Mouse (Mus musculus) neural tube, embryonic 15.5 days (tissue): ENCODE results near the gene Nop53. TPM values are rescaled to one million over a fixed set of nuclear protein-coding genes. Genes with fewer than 3 reads are reported as not detected.

Experiments
- ATAC-seq: fragments of 200-750 bp; cut with Nextera tagmentation; 2 replicates; pipeline ENCODE4 v1.8.0; 2017; ENCODE audit warnings: mild to moderate bottlenecking, moderate TSS enrichment, moderate library complexity; ENCODE audit not compliant: low FRiP score
- H3K27ac ChIP-seq: fragments of 300-500 bp; sonication (generic); replicated peaks from 2 replicates; pipeline ENCODE4 v1.5.1; 2015; ENCODE audit warnings: mild to moderate bottlenecking, inconsistent platforms
- H3K27me3 ChIP-seq: fragments of 300-500 bp; sonication (generic); replicated peaks from 2 replicates; pipeline ENCODE4 v1.6.1; 2015; ENCODE audit warnings: inconsistent platforms
- H3K36me3 ChIP-seq: fragments of 300-500 bp; sonication (generic); 2 replicates; pipeline ENCODE4 v1.6.1; 2015; ENCODE audit warnings: inconsistent platforms
- H3K4me1 ChIP-seq: fragments of 300-500 bp; sonication (generic); 2 replicates; pipeline ENCODE4 v1.6.1; 2015; ENCODE audit warnings: inconsistent platforms
- H3K4me2 ChIP-seq: fragments of 300-500 bp; sonication (generic); 2 replicates; pipeline ENCODE4 v1.6.1; 2015; ENCODE audit warnings: inconsistent platforms, mild to moderate bottlenecking, moderate library complexity
- H3K4me3 ChIP-seq: fragments of 300-500 bp; sonication (generic); replicated peaks from 2 replicates; pipeline ENCODE4 v1.5.1; 2015; ENCODE audit warnings: mild to moderate bottlenecking, inconsistent platforms
- H3K9ac ChIP-seq: fragments of 300-500 bp; sonication (generic); replicated peaks from 2 replicates; pipeline ENCODE4 v1.6.1; 2015; ENCODE audit warnings: mild to moderate bottlenecking, inconsistent platforms
- H3K9me3 ChIP-seq: fragments of 300-500 bp; sonication (generic); replicated peaks from 2 replicates; pipeline ENCODE4 v1.6.1; 2016; ENCODE audit warnings: inconsistent platforms
- WGBS: fragments of 180-500 bp; shearing (Covaris S2); methylation state at CpG from one replicate; pipeline ENCODE4 v1.1.7; 2015; ENCODE audit warnings: mixed read lengths; 5-methylcytosine and 5-hydroxymethylcytosine counted together
- polyA plus RNA-seq: library from polyadenylated mRNA; unstranded; fragments of >200 nt; fragmentation: Nextera tagmentation; extraction: Ambion mirVana; gene quantifications from 2 replicates; pipeline ENCODE4 v1.2.1, GENCODE M21; 2015

The Nop53 gene
- polyA plus RNA-seq, 1 experiment from 2014 or later = 108 TPM

- H3K4me2 ChIP-seq = no peak overlapping the region
- no peak overlapping the region for H3K4me3 ChIP-seq
- H3K36me3 ChIP-seq = peaks cover 56% of the 10 kb centered on the region
- no peak for ATAC-seq
- H3K27me3 ChIP-seq = no peaks in the 10 kb centered on the region
- H3K27ac ChIP-seq = no peak overlapping the region
- H3K9ac ChIP-seq = no peak overlapping the region
- 59% methylated on average over 25 of the region's 25 CpGs for WGBS
- H3K4me1 ChIP-seq = peaks cover 2% of the 10 kb centered on the region; the same call in 1 of the 2 replicates
- no peaks in the 10 kb centered on the region for H3K9me3 ChIP-seq
Observed at GRCm38 (mm10) chr7:15972247-15972646, 26.4 kb upstream of the Nop53 start.

GRCm38 (mm10) chr7:15969674-15970073, 23.8 kb upstream of the Nop53 start:
- Histone ChIP-seq H3K27ac (no peak overlapping the region), H3K4me3 (no peak overlapping the region), H3K4me1 (peaks cover 4% of the 10 kb centered on the region; the same call in 1 of the 2 replicates), H3K4me2 (no peak overlapping the region), H3K27me3 (no peaks in the 10 kb centered on the region), H3K9me3 (no peaks in the 10 kb centered on the region), H3K9ac (no peak overlapping the region), H3K36me3 (peaks cover 39% of the 10 kb centered on the region)
- ATAC-seq = no peak
- 92% methylated on average over 3 of the region's 3 CpGs for WGBS

GRCm38 (mm10) chr7:15968322-15968721, 22.4 kb upstream of the Nop53 start:
- Histone ChIP-seq H3K4me2 (no peak overlapping the region), H3K27me3 (no peaks in the 10 kb centered on the region), H3K4me1 (peaks cover 4% of the 10 kb centered on the region; the same call in 1 of the 2 replicates), H3K9me3 (no peaks in the 10 kb centered on the region), H3K36me3 (peaks cover 27% of the 10 kb centered on the region), H3K4me3 (no peak overlapping the region), H3K27ac (no peak overlapping the region), H3K9ac (no peak overlapping the region)
- WGBS = 90% methylated on average over 8 of the region's 8 CpGs
- ATAC-seq = no peak

GRCm38 (mm10) chr7:15967312-15967711, 21.4 kb upstream of the Nop53 start, which contains the start of gene Ehd2:
Ehd2 (minus strand) TSS chr7:15967567.
- peak within 1 kb of the TSS; percentile 54 for H3K4me2 ChIP-seq
- 0 out of 2 replicates have a peak within 1 kb of the TSS, but pooled peaks have one; percentile 11 for H3K9ac ChIP-seq
- peak within 1 kb of the TSS; percentile 33 for H3K4me3 ChIP-seq
- peaks cover 10% of the 10 kb centered on the region for H3K4me1 ChIP-seq
- H3K27ac ChIP-seq = no peak within 1 kb of the TSS
- H3K27me3 ChIP-seq = no peaks in the 10 kb centered on the region
- peaks cover 19% of the 10 kb centered on the region for H3K36me3 ChIP-seq
- H3K9me3 ChIP-seq = no peaks in the 10 kb centered on the region
- peak; percentile 56 for ATAC-seq
- under 1% methylated on average over 22 of the region's 22 CpGs for WGBS

GRCm38 (mm10) chr7:15966489-15966888, 20.6 kb upstream of the Nop53 start:
- 74% methylated on average over 3 of the region's 3 CpGs for WGBS
- no peak overlapping the region for H3K9ac ChIP-seq
- no peak overlapping the region for H3K27ac ChIP-seq
- H3K4me3 ChIP-seq = no peak overlapping the region
- peaks cover 11% of the 10 kb centered on the region for H3K36me3 ChIP-seq
- peak overlapping the region; percentile 54; the same call in 1 of the 2 replicates for H3K4me2 ChIP-seq
- H3K4me1 ChIP-seq = peaks cover 18% of the 10 kb centered on the region
- H3K27me3 ChIP-seq = no peaks in the 10 kb centered on the region
- no peak for ATAC-seq
- no peaks in the 10 kb centered on the region for H3K9me3 ChIP-seq

GRCm38 (mm10) chr7:15963798-15964652, 18.2 kb upstream of the Nop53 start:
- Histone ChIP-seq H3K9ac (no peak overlapping the region), H3K4me2 (no peak overlapping the region), H3K27me3 (no peaks in the 10 kb centered on the region), H3K4me3 (no peak overlapping the region), H3K9me3 (no peaks in the 10 kb centered on the region), H3K36me3 (no peaks in the 10 kb centered on the region), H3K27ac (no peak overlapping the region), H3K4me1 (peaks cover 18% of the 10 kb centered on the region)
- 84% methylated on average over 32 of the region's 32 CpGs for WGBS
- no peak for ATAC-seq

- no peaks in the 10 kb centered on the region for H3K27me3 ChIP-seq
- 46% methylated on average over 12 of the region's 12 CpGs for WGBS
- peak; percentile 21; the same call in 1 of the 2 replicates for ATAC-seq
- no peak overlapping the region for H3K4me2 ChIP-seq
- peaks cover 18% of the 10 kb centered on the region for H3K4me1 ChIP-seq
- no peak overlapping the region for H3K4me3 ChIP-seq
- H3K27ac ChIP-seq = peak overlapping the region; percentile 60
- no peak overlapping the region for H3K9ac ChIP-seq
- H3K9me3 ChIP-seq = no peaks in the 10 kb centered on the region
- H3K36me3 ChIP-seq = peaks cover under 1% of the 10 kb centered on the region; the same call in 1 of the 2 replicates
Observed at GRCm38 (mm10) chr7:15962311-15963288, 16.7 kb upstream of the Nop53 start.

GRCm38 (mm10) chr7:15961798-15962197, 15.9 kb upstream of the Nop53 start:
- no peak overlapping the region for H3K4me3 ChIP-seq
- 86% methylated on average over 7 of the region's 7 CpGs for WGBS
- no peaks in the 10 kb centered on the region for H3K27me3 ChIP-seq
- H3K27ac ChIP-seq = 0 out of 2 replicates have a peak overlapping the region, but pooled peaks have one; percentile 60
- H3K4me2 ChIP-seq = no peak overlapping the region
- peaks cover 4% of the 10 kb centered on the region; the same call in 1 of the 2 replicates for H3K36me3 ChIP-seq
- H3K4me1 ChIP-seq = peaks cover 14% of the 10 kb centered on the region
- no peaks in the 10 kb centered on the region for H3K9me3 ChIP-seq
- no peak for ATAC-seq
- H3K9ac ChIP-seq = no peak overlapping the region

GRCm38 (mm10) chr7:15961239-15961638, 15.4 kb upstream of the Nop53 start:
- no peak for ATAC-seq
- Histone ChIP-seq H3K4me1 (peaks cover 14% of the 10 kb centered on the region), H3K27me3 (no peaks in the 10 kb centered on the region), H3K27ac (no peak overlapping the region), H3K9me3 (no peaks in the 10 kb centered on the region), H3K9ac (no peak overlapping the region), H3K4me2 (no peak overlapping the region), H3K36me3 (peaks cover 4% of the 10 kb centered on the region; the same call in 1 of the 2 replicates), H3K4me3 (no peak overlapping the region)
- WGBS = 58% methylated on average over 4 of the region's 4 CpGs

GRCm38 (mm10) chr7:15960691-15961090, 14.8 kb upstream of the Nop53 start:
- Histone ChIP-seq H3K27me3 (no peaks in the 10 kb centered on the region), H3K9ac (no peak overlapping the region), H3K9me3 (no peaks in the 10 kb centered on the region), H3K4me2 (no peak overlapping the region), H3K4me1 (peaks cover 14% of the 10 kb centered on the region), H3K27ac (no peak overlapping the region), H3K4me3 (no peak overlapping the region), H3K36me3 (peaks cover 4% of the 10 kb centered on the region; the same call in 1 of the 2 replicates)
- 21% methylated on average over 4 of the region's 4 CpGs for WGBS
- ATAC-seq = no peak

GRCm38 (mm10) chr7:15956143-15956542, 10.3 kb upstream of the Nop53 start:
- no peak for ATAC-seq
- H3K4me1 ChIP-seq = 0 out of 2 replicates have a peak, but pooled peaks cover 4% of the 10 kb centered on the region
- 84% methylated on average over 5 of the region's 5 CpGs for WGBS
- H3K36me3 ChIP-seq = peaks cover 4% of the 10 kb centered on the region; the same call in 1 of the 2 replicates
- H3K9me3 ChIP-seq = no peaks in the 10 kb centered on the region
- no peaks in the 10 kb centered on the region; the same call in 1 of the 2 replicates for H3K27me3 ChIP-seq
- no peak overlapping the region for H3K9ac ChIP-seq
- H3K4me2 ChIP-seq = no peak overlapping the region
- H3K27ac ChIP-seq = no peak overlapping the region
- no peak overlapping the region for H3K4me3 ChIP-seq
